Mouse (Mus musculus) neural tube, embryonic 15.5 days (tissue): ENCODE measurements around the gene Fam186a. TPM values are rescaled to one million over a fixed set of nuclear protein-coding genes. Genes with fewer than 3 reads are reported as not detected.
"Not testable (repeated sequence)": the region's sequence is repeated elsewhere in the genome, so short reads cannot be mapped to it uniquely, and the experiment has no call there.

Experiments
- ATAC-seq: fragments of 200-750 bp; cut with Nextera tagmentation; 2 replicates; pipeline ENCODE4 v1.8.0; 2017; ENCODE audit warnings: mild to moderate bottlenecking, moderate TSS enrichment, moderate library complexity; ENCODE audit not compliant: low FRiP score
- H3K27ac ChIP-seq: fragments of 300-500 bp; sonication (generic); replicated peaks from 2 replicates; pipeline ENCODE4 v1.5.1; 2015; ENCODE audit warnings: mild to moderate bottlenecking, inconsistent platforms
- H3K27me3 ChIP-seq: fragments of 300-500 bp; sonication (generic); replicated peaks from 2 replicates; pipeline ENCODE4 v1.6.1; 2015; ENCODE audit warnings: inconsistent platforms
- H3K36me3 ChIP-seq: fragments of 300-500 bp; sonication (generic); 2 replicates; pipeline ENCODE4 v1.6.1; 2015; ENCODE audit warnings: inconsistent platforms
- H3K4me1 ChIP-seq: fragments of 300-500 bp; sonication (generic); 2 replicates; pipeline ENCODE4 v1.6.1; 2015; ENCODE audit warnings: inconsistent platforms
- H3K4me2 ChIP-seq: fragments of 300-500 bp; sonication (generic); 2 replicates; pipeline ENCODE4 v1.6.1; 2015; ENCODE audit warnings: inconsistent platforms, mild to moderate bottlenecking, moderate library complexity
- H3K4me3 ChIP-seq: fragments of 300-500 bp; sonication (generic); replicated peaks from 2 replicates; pipeline ENCODE4 v1.5.1; 2015; ENCODE audit warnings: mild to moderate bottlenecking, inconsistent platforms
- H3K9ac ChIP-seq: fragments of 300-500 bp; sonication (generic); replicated peaks from 2 replicates; pipeline ENCODE4 v1.6.1; 2015; ENCODE audit warnings: mild to moderate bottlenecking, inconsistent platforms
- H3K9me3 ChIP-seq: fragments of 300-500 bp; sonication (generic); replicated peaks from 2 replicates; pipeline ENCODE4 v1.6.1; 2016; ENCODE audit warnings: inconsistent platforms
- WGBS: fragments of 180-500 bp; shearing (Covaris S2); methylation state at CpG from one replicate; pipeline ENCODE4 v1.1.7; 2015; ENCODE audit warnings: mixed read lengths; 5-methylcytosine and 5-hydroxymethylcytosine counted together
- polyA plus RNA-seq: library from polyadenylated mRNA; unstranded; fragments of >200 nt; fragmentation: Nextera tagmentation; extraction: Ambion mirVana; gene quantifications from 2 replicates; pipeline ENCODE4 v1.2.1, GENCODE M21; 2015

The Fam186a gene
- polyA plus RNA-seq, 1 experiment from 2014 or later, result not detected

- Histone ChIP-seq H3K9ac (no peak overlapping the region), H3K9me3 (no peaks in the 10 kb centered on the region), H3K4me3 (no peak overlapping the region), H3K27ac (no peak overlapping the region), H3K36me3 (no peaks in the 10 kb centered on the region), H3K27me3 (no peaks in the 10 kb centered on the region), H3K4me1 (no peaks in the 10 kb centered on the region), H3K4me2 (no peak overlapping the region)
- 76% methylated on average over 3 of the region's 3 CpGs for WGBS
- ATAC-seq, result no peak
Observed at GRCm38 (mm10) chr15:99917264-99917663, 49.6 kb downstream of the Fam186a start.

GRCm38 (mm10) chr15:99914613-99915012 lies 52.2 kb downstream of the Fam186a start:
- no peak for ATAC-seq
- H3K4me1 ChIP-seq, result no peaks in the 10 kb centered on the region
- H3K4me3 ChIP-seq, result no peak overlapping the region
- no peaks in the 10 kb centered on the region for H3K27me3 ChIP-seq
- no peaks in the 10 kb centered on the region for H3K36me3 ChIP-seq
- no peak overlapping the region for H3K27ac ChIP-seq
- H3K9ac ChIP-seq, result no peak overlapping the region
- no peak overlapping the region for H3K4me2 ChIP-seq
- H3K9me3 ChIP-seq, result no peaks in the 10 kb centered on the region
- WGBS, result 79% methylated on average over 5 of the region's 5 CpGs

GRCm38 (mm10) chr15:99911785-99912184 lies 55.1 kb downstream of the Fam186a start:
- WGBS, result 88% methylated on average over 4 of the region's 4 CpGs
- Histone ChIP-seq H3K4me2 (no peak overlapping the region), H3K9me3 (no peaks in the 10 kb centered on the region), H3K27ac (no peak overlapping the region), H3K36me3 (no peaks in the 10 kb centered on the region), H3K27me3 (no peaks in the 10 kb centered on the region), H3K4me3 (no peak overlapping the region), H3K9ac (no peak overlapping the region), H3K4me1 (no peaks in the 10 kb centered on the region)
- ATAC-seq, result no peak

- H3K4me1 ChIP-seq, H3K4me2 ChIP-seq, H3K27me3 ChIP-seq, H3K9ac ChIP-seq, H3K36me3 ChIP-seq, ATAC-seq, H3K9me3 ChIP-seq, H3K27ac ChIP-seq, H3K4me3 ChIP-seq: not testable (repeated sequence)
- whole genome bisulfite sequencing, result 43% methylated on average over 14 of the region's 14 CpGs
Observed at GRCm38 (mm10) chr15:99909339-99909996, 57.4 kb downstream of the Fam186a start.

- Histone ChIP-seq H3K9ac (no peak overlapping the region), H3K27ac (no peak overlapping the region), H3K4me1 (no peaks in the 10 kb centered on the region), H3K4me2 (no peak overlapping the region), H3K36me3 (no peaks in the 10 kb centered on the region), H3K4me3 (no peak overlapping the region), H3K27me3 (no peaks in the 10 kb centered on the region), H3K9me3 (no peaks in the 10 kb centered on the region)
- 76% methylated on average over 1 of the region's 1 CpGs for WGBS
- ATAC-seq, result no peak
Observed at GRCm38 (mm10) chr15:99907514-99907913, 59.3 kb downstream of the Fam186a start.

- no peak for ATAC-seq
- H3K27me3 ChIP-seq, result no peaks in the 10 kb centered on the region
Observed at GRCm38 (mm10) chr15:99907041-99907440, 59.8 kb downstream of the Fam186a start.

GRCm38 (mm10) chr15:99904841-99905240 lies 62.0 kb downstream of the Fam186a start:
- no peak for ATAC-seq
- H3K9me3 ChIP-seq, result no peaks in the 10 kb centered on the region
- no peak overlapping the region for H3K27ac ChIP-seq
- H3K36me3 ChIP-seq, result no peaks in the 10 kb centered on the region
- WGBS, result 66% methylated on average over 9 of the region's 9 CpGs
- no peak overlapping the region for H3K4me2 ChIP-seq
- H3K4me1 ChIP-seq, result no peaks in the 10 kb centered on the region
- H3K4me3 ChIP-seq, result no peak overlapping the region
- H3K9ac ChIP-seq, result no peak overlapping the region
- H3K27me3 ChIP-seq, result no peaks in the 10 kb centered on the region

More at GRCm38 (mm10) chr15:99907041-99907440, 59.8 kb downstream of the Fam186a start:
- Histone ChIP-seq H3K4me3 (no peak overlapping the region), H3K9ac (no peak overlapping the region), H3K4me2 (no peak overlapping the region), H3K9me3 (no peaks in the 10 kb centered on the region), H3K36me3 (no peaks in the 10 kb centered on the region), H3K27ac (no peak overlapping the region), H3K4me1 (no peaks in the 10 kb centered on the region)
- 93% methylated on average over 4 of the region's 4 CpGs for WGBS

- H3K4me1 ChIP-seq, result no peaks in the 10 kb centered on the region
- H3K4me2 ChIP-seq, result no peak overlapping the region
- H3K4me3 ChIP-seq, result no peak overlapping the region
- 0 out of 2 replicates have a peak overlapping the region, but pooled peaks have one; percentile 30 for H3K27ac ChIP-seq
- H3K9ac ChIP-seq, result no peak overlapping the region
- WGBS, result 9% methylated on average over 4 of the region's 4 CpGs
- H3K27me3 ChIP-seq, result no peaks in the 10 kb centered on the region
- H3K36me3 ChIP-seq, result no peaks in the 10 kb centered on the region
- no peaks in the 10 kb centered on the region for H3K9me3 ChIP-seq
- ATAC-seq, result peak; percentile 69; the same call in 1 of the 2 replicates
Observed at GRCm38 (mm10) chr15:99904333-99904732, 62.5 kb downstream of the Fam186a start.

GRCm38 (mm10) chr15:99903227-99903626 lies 63.6 kb downstream of the Fam186a start:
- no peaks in the 10 kb centered on the region for H3K36me3 ChIP-seq
- no peaks in the 10 kb centered on the region for H3K9me3 ChIP-seq
- H3K27me3 ChIP-seq, result no peaks in the 10 kb centered on the region
- 88% methylated on average over 5 of the region's 5 CpGs for WGBS
- no peak for ATAC-seq
- H3K4me1 ChIP-seq, result no peaks in the 10 kb centered on the region
- H3K9ac ChIP-seq, result no peak overlapping the region
- H3K4me2 ChIP-seq, result no peak overlapping the region
- no peak overlapping the region for H3K4me3 ChIP-seq
- no peak overlapping the region for H3K27ac ChIP-seq

GRCm38 (mm10) chr15:99902786-99903185 lies 64.1 kb downstream of the Fam186a start:
- H3K4me1 ChIP-seq, result no peaks in the 10 kb centered on the region
- WGBS, result 53% methylated on average over 5 of the region's 5 CpGs

GRCm38 (mm10) chr15:99896621-99897020 lies 70.2 kb downstream of the Fam186a start:
- no peak for ATAC-seq
- no peaks in the 10 kb centered on the region for H3K27me3 ChIP-seq

More at GRCm38 (mm10) chr15:99902786-99903185, 64.1 kb downstream of the Fam186a start:
- no peaks in the 10 kb centered on the region for H3K36me3 ChIP-seq
- H3K27me3 ChIP-seq, result no peaks in the 10 kb centered on the region
- no peaks in the 10 kb centered on the region for H3K9me3 ChIP-seq
- no peak overlapping the region for H3K27ac ChIP-seq
- H3K9ac ChIP-seq, result no peak overlapping the region
- no peak overlapping the region for H3K4me2 ChIP-seq
- no peak for ATAC-seq
- H3K4me3 ChIP-seq, result no peak overlapping the region

GRCm38 (mm10) chr15:99891355-99891754 lies 75.5 kb downstream of the Fam186a start:
- Histone ChIP-seq H3K4me2 (no peak overlapping the region), H3K9ac (no peak overlapping the region), H3K36me3 (no peaks in the 10 kb centered on the region), H3K27ac (no peak overlapping the region), H3K4me1 (peaks cover 10% of the 10 kb centered on the region; the same call in 1 of the 2 replicates), H3K27me3 (no peaks in the 10 kb centered on the region), H3K9me3 (no peaks in the 10 kb centered on the region), H3K4me3 (no peak overlapping the region)
- ATAC-seq, result no peak
- WGBS, result 100% methylated on average over 1 of the region's 3 CpGs

More at GRCm38 (mm10) chr15:99896621-99897020, 70.2 kb downstream of the Fam186a start:
- no peak overlapping the region for H3K4me3 ChIP-seq
- H3K4me2 ChIP-seq, result no peak overlapping the region
- H3K36me3 ChIP-seq, result no peaks in the 10 kb centered on the region
- H3K9me3 ChIP-seq, result no peaks in the 10 kb centered on the region
- H3K9ac ChIP-seq, result no peak overlapping the region
- H3K4me1 ChIP-seq, result no peaks in the 10 kb centered on the region
- H3K27ac ChIP-seq, result no peak overlapping the region
